Mouse (Mus musculus) kidney, embryonic 15.5 days (tissue): Measurements from ENCODE around the gene Lrif1. TPM values are rescaled to one million over a fixed set of nuclear protein-coding genes. Genes with fewer than 3 reads are reported as not detected.
A peak's percentile ranks its signal among the peaks of the same experiment; 100 is the strongest.
"Not testable (repeated sequence)": the region's sequence is repeated elsewhere in the genome, so short reads cannot be mapped to it uniquely, and the experiment has no call there.

Experiments
- ATAC-seq: fragments of 200-750 bp; cut with Nextera tagmentation; replicated peaks from 2 replicates; pipeline ENCODE4 v1.8.0; 2017; ENCODE audit warnings: moderate TSS enrichment; ENCODE audit not compliant: low FRiP score
- H3K27ac ChIP-seq: fragments of 300-500 bp; sonication (generic); 2 replicates; pipeline ENCODE4 v1.5.1; 2015; ENCODE audit warnings: mild to moderate bottlenecking, inconsistent platforms
- H3K27me3 ChIP-seq: fragments of 300-500 bp; sonication (generic); 2 replicates; pipeline ENCODE4 v1.6.1; 2015; ENCODE audit warnings: inconsistent platforms
- H3K36me3 ChIP-seq: fragments of 300-500 bp; sonication (generic); 2 replicates; pipeline ENCODE4 v1.6.1; 2015; ENCODE audit warnings: inconsistent platforms
- H3K4me1 ChIP-seq: fragments of 300-500 bp; sonication (generic); 2 replicates; pipeline ENCODE4 v1.6.1; 2015; ENCODE audit warnings: inconsistent platforms
- H3K4me2 ChIP-seq: fragments of 300-500 bp; sonication (generic); 2 replicates; pipeline ENCODE4 v1.6.1; 2015; ENCODE audit warnings: moderate library complexity, mild to moderate bottlenecking, inconsistent platforms
- H3K4me3 ChIP-seq: fragments of 300-500 bp; sonication (generic); replicated peaks from 2 replicates; pipeline ENCODE4 v1.5.1; 2015; ENCODE audit warnings: mild to moderate bottlenecking, inconsistent platforms
- H3K9ac ChIP-seq: fragments of 300-500 bp; sonication (generic); 2 replicates; pipeline ENCODE4 v1.6.1; 2015; ENCODE audit warnings: mild to moderate bottlenecking, inconsistent platforms
- H3K9me3 ChIP-seq: fragments of 300-500 bp; sonication (generic); replicated peaks from 2 replicates; pipeline ENCODE4 v1.6.1; 2016; ENCODE audit warnings: inconsistent platforms
- WGBS: fragments of 180-500 bp; shearing (Covaris S2); methylation state at CpG from one replicate; pipeline ENCODE4 v1.1.7; 2015; ENCODE audit warnings: mixed read lengths; 5-methylcytosine and 5-hydroxymethylcytosine counted together
- polyA plus RNA-seq: library from polyadenylated mRNA; unstranded; fragments of >200 nt; fragmentation: Nextera tagmentation; extraction: Ambion mirVana; gene quantifications from 2 replicates; pipeline ENCODE4 v1.2.1, GENCODE M21; 2015

The Lrif1 gene
- 14.6 and 18.3 TPM in 2 replicates for polyA plus RNA-seq

- peak within 1 kb of the TSS; percentile 56; the same call in 1 of the 2 replicates for H3K27ac ChIP-seq
- ATAC-seq, result peak; percentile 99
- H3K9ac ChIP-seq, result peak within 1 kb of the TSS; percentile 57
These were observed at the start of gene Lrif1 for GRCm38 (mm10) chr3:106684830-106685229. Gene Lrif1, plus strand, starts transcription at chr3:106684987.

DNA sequence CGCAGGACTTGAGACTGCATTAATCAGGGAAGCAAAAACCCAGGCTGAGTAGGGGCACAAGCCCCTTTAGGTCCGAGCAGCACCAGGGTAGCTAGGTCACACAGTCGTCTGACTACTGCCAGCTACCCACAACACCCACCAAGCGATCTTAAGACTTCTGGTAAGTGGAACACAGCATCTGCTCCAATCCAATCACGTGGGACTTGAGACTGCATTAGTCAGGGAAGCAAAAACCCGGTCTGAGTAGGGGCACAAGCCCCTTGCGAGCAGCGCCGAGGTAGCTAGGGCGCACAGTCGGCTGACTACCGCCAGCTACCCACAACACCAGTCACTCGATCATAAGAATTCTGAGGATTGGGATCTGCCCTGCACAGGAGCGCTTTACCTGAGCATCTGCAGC lies 12.0 kb upstream of the Lrif1 start:
- H3K36me3 ChIP-seq, result not testable (repeated sequence)

More at GRCm38 (mm10) chr3:106684830-106685229, at the start of gene Lrif1:
- no peaks in the 10 kb centered on the region for H3K27me3 ChIP-seq
- H3K4me3 ChIP-seq, result peak within 1 kb of the TSS; percentile 55
- WGBS, result under 1% methylated on average over 20 of the region's 20 CpGs
- H3K4me1 ChIP-seq, result no peaks in the 10 kb centered on the region
- H3K9me3 ChIP-seq, result 0 out of 2 replicates have a peak, but pooled peaks cover 6% of the 10 kb centered on the region
- no peaks in the 10 kb centered on the region for H3K36me3 ChIP-seq
- H3K4me2 ChIP-seq, result peak within 1 kb of the TSS; percentile 60

GRCm38 (mm10) chr3:106685381-106685780 lies 594 bp downstream of the Lrif1 start:
- Histone ChIP-seq H3K27ac (no peak overlapping the region), H3K9me3 (0 out of 2 replicates have a peak, but pooled peaks cover 7% of the 10 kb centered on the region), H3K36me3 (no peaks in the 10 kb centered on the region), H3K27me3 (no peaks in the 10 kb centered on the region), H3K9ac (peak overlapping the region; percentile 57; the same call in 1 of the 2 replicates), H3K4me1 (no peaks in the 10 kb centered on the region), H3K4me2 (peak overlapping the region; percentile 60), H3K4me3 (peak overlapping the region; percentile 55)
- no peak for ATAC-seq
- WGBS, result 34% methylated on average over 1 of the region's 1 CpGs

More for the DNA sequence above, 12.0 kb upstream of the Lrif1 start:
- not testable (repeated sequence) for H3K9ac ChIP-seq, H3K4me1 ChIP-seq, H3K4me2 ChIP-seq, ATAC-seq, H3K4me3 ChIP-seq, H3K27ac ChIP-seq, H3K9me3 ChIP-seq, H3K27me3 ChIP-seq
- WGBS, result 74% methylated on average over 14 of the region's 14 CpGs

GRCm38 (mm10) chr3:106721397-106722027 lies 36.7 kb downstream of the Lrif1 start:
- Histone ChIP-seq H3K36me3 (no peaks in the 10 kb centered on the region), H3K4me1 (no peaks in the 10 kb centered on the region), H3K27me3 (no peaks in the 10 kb centered on the region), H3K9ac (peak overlapping the region; percentile 62), H3K9me3 (no peaks in the 10 kb centered on the region), H3K4me3 (peak overlapping the region; percentile 79), H3K27ac (peak overlapping the region; percentile 97), H3K4me2 (peak overlapping the region; percentile 74)
- peak; percentile 99 for ATAC-seq
- 2% methylated on average over 31 of the region's 31 CpGs for WGBS

DNA sequence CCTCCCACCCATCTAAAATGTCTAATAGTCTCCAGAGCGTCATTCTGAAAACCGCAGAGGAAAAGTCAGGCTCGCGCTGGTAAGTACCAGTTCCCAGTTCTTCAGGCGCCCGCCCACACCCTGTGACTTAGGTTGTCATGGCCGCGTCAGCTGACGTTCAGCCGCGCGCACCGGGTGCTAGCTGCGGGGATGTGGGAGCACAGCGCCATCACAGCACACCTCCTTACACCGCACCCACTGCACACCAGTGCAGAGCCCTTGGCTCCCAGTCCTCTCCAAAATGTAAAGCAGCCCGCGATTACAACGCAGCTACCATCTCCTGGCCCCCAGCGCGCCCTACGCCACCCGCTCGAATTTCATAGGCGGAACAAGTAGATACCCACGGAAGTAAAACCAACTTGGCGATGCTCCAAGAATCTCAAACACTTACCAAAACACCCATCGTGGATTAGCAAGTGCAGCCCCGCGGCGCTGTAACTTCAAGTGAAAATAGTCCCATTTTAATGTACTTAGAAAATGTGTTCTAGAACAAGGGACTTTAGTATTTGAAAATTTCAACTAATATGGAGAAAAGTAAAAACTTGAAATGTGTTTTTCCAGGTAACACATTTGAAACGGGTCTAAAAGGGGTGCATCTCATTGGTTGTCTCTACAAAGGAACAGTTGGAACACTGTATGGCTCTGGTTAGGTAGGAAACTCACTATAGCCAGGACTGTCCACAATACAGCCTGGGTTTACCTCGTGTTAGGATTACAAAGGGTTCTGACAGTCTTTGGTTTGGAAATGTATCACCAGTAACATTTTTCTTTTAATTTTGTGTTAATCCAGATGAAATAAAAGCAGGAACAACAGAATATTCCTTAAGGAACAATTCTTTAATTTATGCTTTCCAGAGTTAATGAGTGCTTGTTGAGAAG lies 37.5 kb downstream of the Lrif1 start:
- Histone ChIP-seq H3K9me3 (peaks cover 3% of the 10 kb centered on the region; the same call in 1 of the 2 replicates), H3K4me1 (no peaks in the 10 kb centered on the region), H3K27me3 (no peaks in the 10 kb centered on the region), H3K9ac (peak overlapping the region; percentile 62), H3K27ac (peak overlapping the region; percentile 97), H3K4me3 (peak overlapping the region; percentile 79), H3K4me2 (peak overlapping the region; percentile 74), H3K36me3 (no peaks in the 10 kb centered on the region)
- peak; percentile 95 for ATAC-seq
- 2% methylated on average over 33 of the region's 33 CpGs for WGBS

DNA sequence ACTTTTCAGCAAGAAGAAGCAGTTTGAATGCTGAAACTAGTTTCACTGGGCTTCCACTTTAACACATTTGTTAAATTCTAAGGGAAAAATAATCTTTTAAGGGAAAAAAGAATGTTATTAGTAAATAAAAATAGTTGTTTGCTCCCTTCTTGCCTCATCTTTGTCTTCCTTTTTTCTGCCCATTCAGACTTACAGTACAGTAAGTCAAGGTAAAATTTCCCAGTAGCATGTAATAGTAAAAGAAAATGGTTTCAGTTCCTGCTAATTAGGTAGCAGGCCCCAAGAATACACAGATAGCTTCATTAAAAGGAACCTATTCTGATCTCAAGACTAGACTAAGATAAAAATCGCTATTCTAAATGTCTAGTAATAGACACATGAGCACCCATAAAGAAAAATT lies 71.1 kb downstream of the Lrif1 start:
- H3K9me3 ChIP-seq, result no peaks in the 10 kb centered on the region
- no peak overlapping the region for H3K27ac ChIP-seq
- H3K4me2 ChIP-seq, result no peak overlapping the region
- H3K4me3 ChIP-seq, result no peak overlapping the region
- 69% methylated on average over 1 of the region's 1 CpGs for WGBS
- H3K9ac ChIP-seq, result no peak overlapping the region
- no peaks in the 10 kb centered on the region for H3K27me3 ChIP-seq
- H3K4me1 ChIP-seq, result no peaks in the 10 kb centered on the region
- H3K36me3 ChIP-seq, result no peaks in the 10 kb centered on the region
- no peak for ATAC-seq

GRCm38 (mm10) chr3:106771834-106772233 lies 87.0 kb downstream of the Lrif1 start:
- ATAC-seq, result no peak
- Histone ChIP-seq H3K4me2 (no peak overlapping the region), H3K4me1 (no peaks in the 10 kb centered on the region), H3K27ac (no peak overlapping the region), H3K36me3 (no peaks in the 10 kb centered on the region), H3K9ac (no peak overlapping the region), H3K4me3 (no peak overlapping the region), H3K9me3 (no peaks in the 10 kb centered on the region), H3K27me3 (no peaks in the 10 kb centered on the region)
- 95% methylated on average over 1 of the region's 1 CpGs for WGBS

GRCm38 (mm10) chr3:106785130-106785529 lies 100.3 kb downstream of the Lrif1 start:
- Histone ChIP-seq H3K4me1 (no peaks in the 10 kb centered on the region), H3K9ac (no peak overlapping the region), H3K36me3 (no peaks in the 10 kb centered on the region), H3K4me3 (no peak overlapping the region), H3K4me2 (no peak overlapping the region), H3K27me3 (no peaks in the 10 kb centered on the region), H3K27ac (no peak overlapping the region), H3K9me3 (no peaks in the 10 kb centered on the region)
- WGBS, result 63% methylated on average over 3 of the region's 3 CpGs
- ATAC-seq, result no peak

Other genes with a start within 250 kb of the Lrif1 start
- 3.8 and 5.5 TPM in 2 replicates for gene Dennd2d, start 202.6 kb upstream of the Lrif1 start, polyA plus RNA-seq
- 77.2 and 87.0 TPM in 2 replicates for gene Dram2, start 137.2 kb upstream of the Lrif1 start, polyA plus RNA-seq
- gene Cept1, start 137.2 kb upstream of the Lrif1 start, polyA plus RNA-seq, result 60.4 and 65.0 TPM in 2 replicates
- gene Cd53, start 105.2 kb downstream of the Lrif1 start, polyA plus RNA-seq, result 4.5 and 4.7 TPM in 2 replicates
- not detected in 2 replicates for gene Olfr266, start 141.3 kb downstream of the Lrif1 start, polyA plus RNA-seq